Mouse (Mus musculus): ENCODE data around the gene Defb29. TPM values are rescaled to one million over a fixed set of nuclear protein-coding genes. Genes with fewer than 3 reads are reported as not detected.

Gene Defb29
- not detected for polyA plus RNA-seq (2015; fragmentation: Illumina TruSeq; extraction: RNeasy Lipid Tissue Mini Kit (QIAGEN cat#74804); ENCODE audit: insufficient read depth, low replicate concordance)

GRCm38 (mm10) chr2:152539944-152540710 lies at the start of gene Defb29:
Gene Defb29, minus strand, starts transcription at chr2:152540098.

GRCm38 (mm10) chr2:152580107-152580506 lies 40.2 kb upstream of the Defb29 start, which contains the start of gene Defb19:
Gene Defb19, minus strand, starts transcription at chr2:152580312.

GRCm38 (mm10) chr2:152572114-152572794 lies 32.4 kb upstream of the Defb29 start, which contains the start of gene Defb21:
Gene Defb21, plus strand, starts transcription at chr2:152572744.

GRCm38 (mm10) chr2:152569038-152569437 lies 29.1 kb upstream of the Defb29 start, which contains the start of gene Gm17416:
Gene Gm17416, plus strand, starts transcription at chr2:152569338.

GRCm38 (mm10) chr2:152517981-152518380 lies 21.9 kb downstream of the Defb29 start, which contains the start of gene Defb28:
Gene Defb28, plus strand, starts transcription at chr2:152518255.

GRCm38 (mm10) chr2:152511592-152511991 lies 28.3 kb downstream of the Defb29 start, which contains the start of gene Defb26:
Gene Defb26, minus strand, starts transcription at chr2:152511692.

GRCm38 (mm10) chr2:152490038-152490437 lies 49.9 kb downstream of the Defb29 start, which contains the start of gene Defb22:
Gene Defb22, minus strand, starts transcription at chr2:152490138.

Other genes with a start within 250 kb of the Defb29 start
- gene Tbc1d20, start 246.3 kb downstream of the Defb29 start, polyA plus RNA-seq (2015; fragmentation: Illumina TruSeq; extraction: RNeasy Lipid Tissue Mini Kit (QIAGEN cat#74804); ENCODE audit: insufficient read depth, low replicate concordance) = 63.0 TPM
- gene Rbck1, start 207.4 kb downstream of the Defb29 start, polyA plus RNA-seq (2015; fragmentation: Illumina TruSeq; extraction: RNeasy Lipid Tissue Mini Kit (QIAGEN cat#74804); ENCODE audit: insufficient read depth, low replicate concordance) = 51.8 TPM
- 0.37 TPM for gene Trib3, start 196.1 kb downstream of the Defb29 start, polyA plus RNA-seq (2015; fragmentation: Illumina TruSeq; extraction: RNeasy Lipid Tissue Mini Kit (QIAGEN cat#74804); ENCODE audit: insufficient read depth, low replicate concordance)
- gene Nrsn2, start 163.5 kb downstream of the Defb29 start, polyA plus RNA-seq (2015; fragmentation: Illumina TruSeq; extraction: RNeasy Lipid Tissue Mini Kit (QIAGEN cat#74804); ENCODE audit: insufficient read depth, low replicate concordance) = not detected
- 1.0 TPM for gene Sox12, start 142.0 kb downstream of the Defb29 start, polyA plus RNA-seq (2015; fragmentation: Illumina TruSeq; extraction: RNeasy Lipid Tissue Mini Kit (QIAGEN cat#74804); ENCODE audit: insufficient read depth, low replicate concordance)
- gene Zcchc3, start 125.1 kb downstream of the Defb29 start, polyA plus RNA-seq (2015; fragmentation: Illumina TruSeq; extraction: RNeasy Lipid Tissue Mini Kit (QIAGEN cat#74804); ENCODE audit: insufficient read depth, low replicate concordance) = 2.3 TPM
- gene 6820408C15Rik, start 124.5 kb downstream of the Defb29 start, polyA plus RNA-seq (2015; fragmentation: Illumina TruSeq; extraction: RNeasy Lipid Tissue Mini Kit (QIAGEN cat#74804); ENCODE audit: insufficient read depth, low replicate concordance) = not detected
- gene Defb23, start 75.5 kb downstream of the Defb29 start, polyA plus RNA-seq (2015; fragmentation: Illumina TruSeq; extraction: RNeasy Lipid Tissue Mini Kit (QIAGEN cat#74804); ENCODE audit: insufficient read depth, low replicate concordance) = not detected
- gene Defb20, start 63.0 kb downstream of the Defb29 start, polyA plus RNA-seq (2015; fragmentation: Illumina TruSeq; extraction: RNeasy Lipid Tissue Mini Kit (QIAGEN cat#74804); ENCODE audit: insufficient read depth, low replicate concordance) = not detected
- not detected for gene Defb22, start 50.0 kb downstream of the Defb29 start, polyA plus RNA-seq (2015; fragmentation: Illumina TruSeq; extraction: RNeasy Lipid Tissue Mini Kit (QIAGEN cat#74804); ENCODE audit: insufficient read depth, low replicate concordance)
- not detected for gene Defb26, start 28.4 kb downstream of the Defb29 start, polyA plus RNA-seq (2015; fragmentation: Illumina TruSeq; extraction: RNeasy Lipid Tissue Mini Kit (QIAGEN cat#74804); ENCODE audit: insufficient read depth, low replicate concordance)
- gene Defb28, start 21.8 kb downstream of the Defb29 start, polyA plus RNA-seq (2015; fragmentation: Illumina TruSeq; extraction: RNeasy Lipid Tissue Mini Kit (QIAGEN cat#74804); ENCODE audit: insufficient read depth, low replicate concordance) = not detected
- gene Gm17416, start 29.2 kb upstream of the Defb29 start, polyA plus RNA-seq (2015; fragmentation: Illumina TruSeq; extraction: RNeasy Lipid Tissue Mini Kit (QIAGEN cat#74804); ENCODE audit: insufficient read depth, low replicate concordance) = not detected
- not detected for gene Defb21, start 32.6 kb upstream of the Defb29 start, polyA plus RNA-seq (2015; fragmentation: Illumina TruSeq; extraction: RNeasy Lipid Tissue Mini Kit (QIAGEN cat#74804); ENCODE audit: insufficient read depth, low replicate concordance)
- gene Defb19, start 40.2 kb upstream of the Defb29 start, polyA plus RNA-seq (2015; fragmentation: Illumina TruSeq; extraction: RNeasy Lipid Tissue Mini Kit (QIAGEN cat#74804); ENCODE audit: insufficient read depth, low replicate concordance) = not detected
- gene Defb45, start 59.3 kb upstream of the Defb29 start, polyA plus RNA-seq (2015; fragmentation: Illumina TruSeq; extraction: RNeasy Lipid Tissue Mini Kit (QIAGEN cat#74804); ENCODE audit: insufficient read depth, low replicate concordance) = not detected
- gene Defb36, start 64.2 kb upstream of the Defb29 start, polyA plus RNA-seq (2015; fragmentation: Illumina TruSeq; extraction: RNeasy Lipid Tissue Mini Kit (QIAGEN cat#74804); ENCODE audit: insufficient read depth, low replicate concordance) = not detected
- gene Defb25, start 83.0 kb upstream of the Defb29 start, polyA plus RNA-seq (2015; fragmentation: Illumina TruSeq; extraction: RNeasy Lipid Tissue Mini Kit (QIAGEN cat#74804); ENCODE audit: insufficient read depth, low replicate concordance) = not detected
- 3.6 TPM for gene Rem1, start 86.9 kb upstream of the Defb29 start, polyA plus RNA-seq (2015; fragmentation: Illumina TruSeq; extraction: RNeasy Lipid Tissue Mini Kit (QIAGEN cat#74804); ENCODE audit: insufficient read depth, low replicate concordance)
- 77.9 TPM for gene H13, start 129.4 kb upstream of the Defb29 start, polyA plus RNA-seq (2015; fragmentation: Illumina TruSeq; extraction: RNeasy Lipid Tissue Mini Kit (QIAGEN cat#74804); ENCODE audit: insufficient read depth, low replicate concordance)
- gene Mcts2, start 146.9 kb upstream of the Defb29 start, polyA plus RNA-seq (2015; fragmentation: Illumina TruSeq; extraction: RNeasy Lipid Tissue Mini Kit (QIAGEN cat#74804); ENCODE audit: insufficient read depth, low replicate concordance) = 8.0 TPM
- 10.5 TPM for gene Id1, start 196.2 kb upstream of the Defb29 start, polyA plus RNA-seq (2015; fragmentation: Illumina TruSeq; extraction: RNeasy Lipid Tissue Mini Kit (QIAGEN cat#74804); ENCODE audit: insufficient read depth, low replicate concordance)
- 0.76 TPM for gene Cox4i2, start 214.1 kb upstream of the Defb29 start, polyA plus RNA-seq (2015; fragmentation: Illumina TruSeq; extraction: RNeasy Lipid Tissue Mini Kit (QIAGEN cat#74804); ENCODE audit: insufficient read depth, low replicate concordance)

Measured in spleen, adult 10 weeks (tissue).